Mouse (Mus musculus) heart, adult 2 months (tissue): ENCODE results near the gene Ntpcr.

Experiments
- CTCF ChIP-seq: fragments of 200-600 bp; IDR thresholded peaks from 2 replicates; pipeline ENCODE4 v1.8.1; 2022; ENCODE audit warnings: antibody characterized with exemption, mild to moderate bottlenecking, moderate library complexity
- POLR2A ChIP-seq: fragments of 200-500 bp; IDR thresholded peaks from 2 replicates; pipeline ENCODE4 v1.6.1; 2011; ENCODE audit warnings: mild to moderate bottlenecking, low read depth, low read length, control low read depth; ENCODE audit not compliant: insufficient read depth

- TF ChIP-seq CTCF (no peak), POLR2A (no peak)
These were observed 42.5 kb downstream of the Ntpcr start for GRCm38 (mm10) chr8:125772300-125772699.
